Mouse (Mus musculus) heart, embryonic 15.5 days (tissue): Measurements from ENCODE around the gene Fignl1. TPM values are rescaled to one million over a fixed set of nuclear protein-coding genes. Genes with fewer than 3 reads are reported as not detected.

Source experiments
- ATAC-seq: fragments of 200-750 bp; cut with Nextera tagmentation; replicated peaks from 2 replicates; pipeline ENCODE4 v1.8.0; 2017; ENCODE audit warnings: low read depth, moderate TSS enrichment; ENCODE audit not compliant: insufficient number of reproducible peaks, insufficient read depth, low FRiP score
- H3K27ac ChIP-seq: fragments of 300-500 bp; sonication (generic); 2 replicates; pipeline ENCODE4 v1.5.1; 2015; ENCODE audit warnings: mild to moderate bottlenecking, inconsistent platforms
- H3K27me3 ChIP-seq: fragments of 300-500 bp; sonication (generic); 2 replicates; pipeline ENCODE4 v1.6.1; 2015; ENCODE audit warnings: inconsistent platforms
- H3K36me3 ChIP-seq: fragments of 300-500 bp; sonication (generic); 2 replicates; pipeline ENCODE4 v1.6.1; 2015; ENCODE audit warnings: mild to moderate bottlenecking, inconsistent platforms
- H3K4me1 ChIP-seq: fragments of 300-500 bp; sonication (generic); replicated peaks from 2 replicates; pipeline ENCODE4 v1.6.1; 2015; ENCODE audit warnings: inconsistent platforms
- H3K4me2 ChIP-seq: fragments of 300-500 bp; sonication (generic); 2 replicates; pipeline ENCODE4 v1.6.1; 2015; ENCODE audit warnings: inconsistent platforms, mild to moderate bottlenecking, moderate library complexity
- H3K4me3 ChIP-seq: fragments of 300-500 bp; sonication (generic); 2 replicates; pipeline ENCODE4 v1.5.1; 2015; ENCODE audit warnings: mild to moderate bottlenecking, inconsistent platforms
- H3K9ac ChIP-seq: fragments of 300-500 bp; sonication (generic); 2 replicates; pipeline ENCODE4 v1.6.1; 2015; ENCODE audit warnings: mild to moderate bottlenecking, inconsistent platforms
- H3K9me3 ChIP-seq: fragments of 300-500 bp; sonication (generic); replicated peaks from 2 replicates; pipeline ENCODE4 v1.6.1; 2016; ENCODE audit warnings: inconsistent platforms
- whole genome bisulfite sequencing: fragments of 180-500 bp; shearing (Covaris S2); methylation state at CpG from one replicate; pipeline ENCODE4 v1.1.7; 2015; ENCODE audit warnings: mixed read lengths; 5-methylcytosine and 5-hydroxymethylcytosine counted together
- polyA plus RNA-seq: library from polyadenylated mRNA; unstranded; fragments of >200 nt; fragmentation: Nextera tagmentation; extraction: Ambion mirVana; gene quantifications from 2 replicates; pipeline ENCODE4 v1.2.1, GENCODE M21; 2015

Gene Fignl1
- polyA plus RNA-seq, 1 experiment from 2014 or later, result 42.5 TPM

DNA sequence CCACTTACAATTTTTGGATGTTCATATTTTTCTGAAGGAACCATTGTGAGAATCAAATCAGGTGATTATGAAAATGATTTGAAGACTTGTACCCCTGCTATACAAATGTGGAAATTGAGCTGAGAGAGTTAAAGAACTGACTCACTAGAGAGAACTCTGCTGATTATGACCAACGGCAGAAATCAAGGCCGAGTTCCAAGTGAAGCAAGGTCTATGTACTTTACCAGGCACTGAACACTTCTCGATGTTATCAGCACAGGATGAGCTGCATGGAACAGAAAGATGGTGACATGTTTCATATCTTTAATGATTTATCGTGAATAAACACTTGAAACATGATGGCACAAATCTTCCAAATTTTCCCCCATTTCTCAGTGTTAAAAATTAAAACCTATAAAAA, 2.8 kb downstream of the Fignl1 start:
- 71% methylated on average over 4 of the region's 4 CpGs for WGBS
- H3K4me2 ChIP-seq, result no peak overlapping the region
- H3K27ac ChIP-seq, result no peak overlapping the region
- peaks cover 25% of the 10 kb centered on the region for H3K36me3 ChIP-seq
- no peak overlapping the region for H3K9ac ChIP-seq
- no peak overlapping the region for H3K4me3 ChIP-seq
- ATAC-seq, result no peak
- no peaks in the 10 kb centered on the region for H3K9me3 ChIP-seq
- peaks cover 18% of the 10 kb centered on the region for H3K4me1 ChIP-seq
- no peaks in the 10 kb centered on the region for H3K27me3 ChIP-seq

GRCm38 (mm10) chr11:11804421-11804820, 4.3 kb downstream of the Fignl1 start:
- Histone ChIP-seq H3K9me3 (no peaks in the 10 kb centered on the region), H3K36me3 (peaks cover 28% of the 10 kb centered on the region), H3K4me2 (no peak overlapping the region), H3K27me3 (no peaks in the 10 kb centered on the region), H3K4me1 (peaks cover 12% of the 10 kb centered on the region), H3K4me3 (no peak overlapping the region), H3K27ac (no peak overlapping the region), H3K9ac (no peak overlapping the region)
- no peak for ATAC-seq
- 80% methylated on average over 5 of the region's 5 CpGs for WGBS

DNA sequence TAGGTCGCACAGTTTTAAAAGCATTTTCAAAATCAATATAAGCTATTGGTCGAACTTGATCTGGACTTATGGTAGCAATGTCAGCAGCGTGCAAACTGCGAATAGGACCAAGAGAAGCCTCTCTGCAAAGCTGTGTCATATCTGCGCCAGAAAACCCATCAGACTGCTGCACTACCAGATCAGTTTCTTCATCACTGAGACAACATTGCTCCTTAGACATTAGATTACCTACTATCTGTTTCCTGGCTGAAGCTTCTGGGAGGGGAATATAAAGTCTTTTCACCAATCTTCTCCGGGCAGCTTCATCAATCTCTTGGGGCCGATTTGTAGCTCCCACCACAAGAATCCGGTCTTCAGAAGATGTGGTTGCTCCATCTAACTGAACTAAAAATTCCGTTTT, 7.7 kb downstream of the Fignl1 start:
- H3K36me3 ChIP-seq, result peaks cover 46% of the 10 kb centered on the region
- H3K27ac ChIP-seq, result no peak overlapping the region
- H3K4me3 ChIP-seq, result no peak overlapping the region
- H3K9ac ChIP-seq, result no peak overlapping the region
- ATAC-seq, result no peak
- H3K27me3 ChIP-seq, result no peaks in the 10 kb centered on the region
- H3K9me3 ChIP-seq, result no peaks in the 10 kb centered on the region
- 90% methylated on average over 9 of the region's 9 CpGs for WGBS
- H3K4me1 ChIP-seq, result 0 out of 2 replicates have a peak, but pooled peaks cover 3% of the 10 kb centered on the region
- H3K4me2 ChIP-seq, result no peak overlapping the region

DNA sequence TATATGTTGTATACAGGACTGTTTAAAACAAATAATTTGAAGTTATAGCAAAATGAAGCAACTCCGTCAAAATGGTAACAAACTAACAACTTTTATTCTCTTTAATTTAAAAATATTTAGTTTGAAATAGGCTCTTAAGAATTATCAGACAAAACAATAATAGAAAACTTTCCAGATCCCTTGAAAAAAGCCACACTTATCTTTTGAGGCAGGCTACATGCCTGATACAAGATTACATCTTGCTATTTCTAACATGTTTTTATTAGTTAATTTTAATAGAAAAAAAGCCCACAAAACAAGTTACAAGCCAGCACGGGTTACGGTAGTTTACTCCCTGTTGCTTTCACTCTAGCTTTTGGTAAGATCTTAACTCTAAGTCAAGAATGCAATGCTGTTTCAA, 8.5 kb downstream of the Fignl1 start:
- H3K9ac ChIP-seq, result no peak overlapping the region
- no peaks in the 10 kb centered on the region for H3K9me3 ChIP-seq
- H3K27me3 ChIP-seq, result no peaks in the 10 kb centered on the region
- H3K4me3 ChIP-seq, result no peak overlapping the region
- H3K36me3 ChIP-seq, result peaks cover 46% of the 10 kb centered on the region
- ATAC-seq, result no peak
- H3K27ac ChIP-seq, result no peak overlapping the region
- WGBS, result 93% methylated on average over 3 of the region's 3 CpGs
- no peak overlapping the region for H3K4me2 ChIP-seq
- 0 out of 2 replicates have a peak, but pooled peaks cover 3% of the 10 kb centered on the region for H3K4me1 ChIP-seq

DNA sequence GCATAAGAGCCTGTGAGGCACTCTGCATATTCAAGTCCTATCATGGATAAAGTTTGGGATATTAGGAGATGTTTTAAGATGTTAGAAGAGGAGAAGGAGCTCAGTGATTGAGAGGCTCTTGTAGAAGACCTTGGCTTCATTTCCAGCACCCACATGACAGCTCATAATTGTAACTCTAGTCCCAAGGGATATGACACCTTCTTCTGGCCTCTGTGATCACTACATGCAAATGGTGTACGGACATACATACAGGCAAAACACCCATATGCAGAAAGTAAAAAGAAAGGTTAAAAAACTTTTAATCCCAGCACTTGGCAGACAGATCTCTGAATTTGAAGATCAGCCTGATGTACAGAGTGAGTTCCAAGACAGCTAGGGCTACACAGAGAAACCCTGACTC, 10.1 kb downstream of the Fignl1 start:
- Histone ChIP-seq H3K9me3 (no peaks in the 10 kb centered on the region), H3K4me2 (no peak overlapping the region), H3K36me3 (peaks cover 40% of the 10 kb centered on the region), H3K27ac (no peak overlapping the region), H3K27me3 (no peaks in the 10 kb centered on the region), H3K4me3 (no peak overlapping the region), H3K4me1 (0 out of 2 replicates have a peak, but pooled peaks cover 3% of the 10 kb centered on the region), H3K9ac (no peak overlapping the region)
- ATAC-seq, result no peak
- WGBS, result 97% methylated on average over 1 of the region's 1 CpGs

- H3K4me2 ChIP-seq, result no peak overlapping the region
- no peaks in the 10 kb centered on the region for H3K4me1 ChIP-seq
- H3K9me3 ChIP-seq, result no peaks in the 10 kb centered on the region
- peaks cover 19% of the 10 kb centered on the region for H3K36me3 ChIP-seq
- H3K9ac ChIP-seq, result no peak overlapping the region
- H3K27ac ChIP-seq, result no peak overlapping the region
- no peak for ATAC-seq
- H3K27me3 ChIP-seq, result no peaks in the 10 kb centered on the region
- 70% methylated on average over 1 of the region's 1 CpGs for WGBS
- no peak overlapping the region for H3K4me3 ChIP-seq
Measured at GRCm38 (mm10) chr11:11794626-11795025, 14.1 kb downstream of the Fignl1 start.

- no peaks in the 10 kb centered on the region for H3K36me3 ChIP-seq
- no peaks in the 10 kb centered on the region for H3K4me1 ChIP-seq
- peak overlapping the region; percentile 33 for H3K4me3 ChIP-seq
- H3K9me3 ChIP-seq, result no peaks in the 10 kb centered on the region
- H3K4me2 ChIP-seq, result peak overlapping the region; percentile 55
- WGBS, result 2% methylated on average over 8 of the region's 8 CpGs
- no peak overlapping the region for H3K9ac ChIP-seq
- H3K27ac ChIP-seq, result no peak overlapping the region
- H3K27me3 ChIP-seq, result no peaks in the 10 kb centered on the region
- peak; percentile 89 for ATAC-seq
Measured at GRCm38 (mm10) chr11:11788521-11788974, 20.2 kb downstream of the Fignl1 start.

GRCm38 (mm10) chr11:11785457-11785856, 23.3 kb downstream of the Fignl1 start:
- H3K27ac ChIP-seq, result no peak overlapping the region
- ATAC-seq, result no peak
- H3K4me3 ChIP-seq, result no peak overlapping the region
- no peaks in the 10 kb centered on the region for H3K4me1 ChIP-seq
- H3K36me3 ChIP-seq, result no peaks in the 10 kb centered on the region
- no peak overlapping the region for H3K9ac ChIP-seq
- no peak overlapping the region for H3K4me2 ChIP-seq
- 53% methylated on average over 6 of the region's 6 CpGs for WGBS
- H3K9me3 ChIP-seq, result no peaks in the 10 kb centered on the region
- H3K27me3 ChIP-seq, result no peaks in the 10 kb centered on the region

DNA sequence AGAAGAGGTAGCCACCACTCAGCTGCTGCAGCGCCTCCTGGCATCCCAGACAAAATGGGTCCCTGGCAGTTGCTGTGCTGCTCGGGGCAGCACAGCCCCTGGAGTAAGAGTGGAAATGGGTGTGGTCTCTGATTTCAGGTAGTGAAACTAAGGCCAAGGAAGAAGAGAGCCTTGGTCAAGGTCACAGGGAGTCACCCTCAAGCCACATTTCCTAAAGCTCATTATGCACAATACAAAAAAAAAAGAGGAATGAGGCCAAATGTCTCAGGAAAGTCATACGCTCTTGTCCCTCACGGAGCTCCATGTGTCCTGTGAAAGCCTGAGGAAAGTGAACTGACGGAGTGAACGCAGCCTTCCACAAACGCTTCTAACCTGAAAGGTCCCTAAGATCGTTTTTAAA, 27.0 kb downstream of the Fignl1 start:
- 76% methylated on average over 8 of the region's 8 CpGs for WGBS
- no peak for ATAC-seq
- Histone ChIP-seq H3K9me3 (no peaks in the 10 kb centered on the region), H3K27ac (no peak overlapping the region), H3K9ac (no peak overlapping the region), H3K27me3 (no peaks in the 10 kb centered on the region), H3K4me2 (no peak overlapping the region), H3K36me3 (no peaks in the 10 kb centered on the region), H3K4me1 (no peaks in the 10 kb centered on the region), H3K4me3 (no peak overlapping the region)

DNA sequence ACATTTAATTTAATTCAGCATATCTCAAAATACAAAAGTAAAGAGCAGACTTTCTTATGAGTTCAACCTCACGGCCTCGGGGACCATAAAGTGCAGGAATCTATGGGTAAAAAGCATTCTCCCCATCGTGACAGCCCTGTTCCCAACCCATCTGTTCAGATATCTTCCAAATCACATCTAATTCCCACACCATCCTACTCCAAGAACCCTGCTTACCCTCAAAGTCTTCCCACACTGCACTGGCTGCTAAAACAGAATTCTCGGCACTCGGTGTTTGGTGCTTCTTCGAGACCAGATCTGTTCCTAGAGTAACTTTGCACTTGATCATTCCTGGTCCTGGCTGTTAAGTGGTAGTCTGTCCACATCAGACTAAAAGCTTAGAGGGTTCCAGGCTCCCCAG, 30.4 kb downstream of the Fignl1 start:
- WGBS, result 90% methylated on average over 6 of the region's 6 CpGs
- Histone ChIP-seq H3K27me3 (no peaks in the 10 kb centered on the region), H3K4me3 (no peak overlapping the region), H3K36me3 (no peaks in the 10 kb centered on the region), H3K4me2 (no peak overlapping the region), H3K4me1 (no peaks in the 10 kb centered on the region), H3K9me3 (no peaks in the 10 kb centered on the region), H3K27ac (no peak overlapping the region), H3K9ac (no peak overlapping the region)
- ATAC-seq, result no peak

DNA sequence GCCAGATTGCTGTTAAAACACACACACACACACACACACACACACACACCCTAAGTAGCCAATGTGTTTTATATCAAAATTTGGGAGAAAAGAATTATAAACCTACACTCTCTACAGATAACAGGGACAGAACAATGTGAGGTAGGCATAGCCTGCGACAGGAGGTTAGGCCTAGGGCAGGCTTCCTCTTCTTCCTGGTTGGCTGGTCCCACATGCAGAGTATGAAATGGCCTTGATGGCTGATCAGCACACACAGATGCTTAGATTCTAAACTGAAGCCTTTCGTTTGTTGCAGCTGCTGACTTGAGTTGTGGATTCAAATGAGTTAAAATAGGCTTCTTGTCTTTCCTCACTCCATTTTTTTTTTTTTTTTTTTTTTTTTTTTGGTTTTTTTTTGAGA, 31.0 kb downstream of the Fignl1 start:
- H3K4me3 ChIP-seq, result no peak overlapping the region
- H3K36me3 ChIP-seq, result no peaks in the 10 kb centered on the region
- H3K4me1 ChIP-seq, result no peaks in the 10 kb centered on the region
- 73% methylated on average over 2 of the region's 2 CpGs for WGBS
- ATAC-seq, result no peak
- no peaks in the 10 kb centered on the region for H3K9me3 ChIP-seq
- H3K27ac ChIP-seq, result no peak overlapping the region
- no peak overlapping the region for H3K4me2 ChIP-seq
- H3K27me3 ChIP-seq, result no peaks in the 10 kb centered on the region
- no peak overlapping the region for H3K9ac ChIP-seq

DNA sequence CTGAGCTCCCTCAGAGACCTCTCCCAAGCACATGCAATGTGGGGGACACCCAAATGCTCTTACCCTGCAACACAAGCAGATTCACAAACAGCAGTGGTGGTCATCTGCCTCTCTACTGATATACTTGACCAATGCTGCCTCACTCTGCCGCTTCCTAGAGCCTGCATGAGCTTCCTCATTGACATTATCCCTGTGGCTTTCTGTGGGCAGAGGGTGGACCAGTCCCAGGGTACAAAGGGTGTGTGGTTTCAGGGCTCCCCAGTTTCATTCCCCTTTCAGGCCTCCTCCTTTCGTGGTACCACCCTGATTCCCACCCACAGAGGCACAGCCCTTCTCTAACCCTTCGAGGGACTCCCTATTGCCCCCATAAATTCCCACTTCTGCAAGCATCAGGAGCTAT, 31.5 kb downstream of the Fignl1 start:
- WGBS, result 77% methylated on average over 3 of the region's 3 CpGs
- Histone ChIP-seq H3K4me2 (no peak overlapping the region), H3K4me3 (no peak overlapping the region), H3K9ac (no peak overlapping the region), H3K27ac (no peak overlapping the region), H3K27me3 (no peaks in the 10 kb centered on the region), H3K36me3 (no peaks in the 10 kb centered on the region), H3K9me3 (no peaks in the 10 kb centered on the region), H3K4me1 (no peaks in the 10 kb centered on the region)
- no peak for ATAC-seq
